Mouse (Mus musculus) left cerebral cortex, postnatal 25 days (tissue): ENCODE results near the gene Drd3. TPM values are rescaled to one million over a fixed set of nuclear protein-coding genes. Genes with fewer than 3 reads are reported as not detected.

Experiments used
- DNase-seq, 2 experiments: peaks; one replicate each; pipeline ENCODE4 v3.0.0; 2022; ENCODE audit warnings: low spot score in 2 of 2, mixed read lengths in 1 of 2
- intact Hi-C: fragments of 180-260 bp; cut with DNase I; formaldehyde crosslinking; loops from one replicate; pipeline ENCODE4 v1.15.1; 2025
- total RNA-seq, 2 experiments: library from RNA; stranded (reverse); gene quantifications; 2 replicates each; pipeline ENCODE4 v1.2.3; 2021

The Drd3 gene
- total RNA-seq, 2 experiments from 2014 or later = 3.2 TPM; not detected in 1

DNA sequence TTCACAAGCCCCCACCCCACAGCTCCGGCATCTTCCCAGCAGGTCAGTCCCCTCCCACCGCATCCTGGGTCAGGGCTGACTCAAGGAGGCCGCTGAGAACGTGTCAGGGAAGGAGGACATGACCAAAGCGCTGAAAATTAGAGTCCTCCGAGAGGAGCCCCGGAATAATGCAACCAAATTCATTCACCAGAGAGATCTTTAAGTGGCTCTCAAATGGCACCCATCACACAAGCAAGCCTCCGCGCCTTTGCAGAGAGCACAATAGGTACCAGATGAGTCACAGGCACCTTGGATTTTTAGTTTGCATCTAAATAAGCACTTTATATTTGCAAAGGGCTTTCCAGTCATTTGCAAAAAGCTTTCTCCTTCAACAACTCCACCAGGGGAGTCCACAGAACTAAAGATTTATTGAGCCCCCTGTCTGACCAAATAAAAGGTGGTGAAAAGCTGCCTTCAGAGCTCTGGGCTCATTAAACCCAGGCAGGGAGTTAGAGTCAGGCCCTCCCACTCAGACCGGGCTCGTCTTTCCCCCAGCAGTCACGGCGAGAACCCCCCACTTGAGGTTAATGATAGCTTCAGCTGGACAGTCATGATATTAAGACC is 46.4 kb downstream of the Drd3 start:
- DNase-seq = no peak
- intact Hi-C loops = loop anchor here (5.0 to 10.0 kb wide), 2 partner anchors 175 to 258 kb away; no protein-coding TSS in a partner anchor

GRCm38 (mm10) chr16:43801137-43801536 is 47.3 kb downstream of the Drd3 start:
- no peak for DNase-seq
- intact Hi-C loops = loop anchor here (5.0 to 10.0 kb wide), 2 partner anchors 176 to 259 kb away; no protein-coding TSS in a partner anchor

- DNase-seq = peak; percentile 46 to 56
- intact Hi-C loops = loop anchor here (5.0 to 10.0 kb wide), 2 partner anchors 177 to 260 kb away; no protein-coding TSS in a partner anchor
Measured at GRCm38 (mm10) chr16:43801791-43802307, 48.0 kb downstream of the Drd3 start.

GRCm38 (mm10) chr16:43802466-43802865 is 48.6 kb downstream of the Drd3 start:
- DNase-seq = no peak
- intact Hi-C loops = loop anchor here (5.0 to 10.0 kb wide), 2 partner anchors 178 to 260 kb away; no protein-coding TSS in a partner anchor

DNA sequence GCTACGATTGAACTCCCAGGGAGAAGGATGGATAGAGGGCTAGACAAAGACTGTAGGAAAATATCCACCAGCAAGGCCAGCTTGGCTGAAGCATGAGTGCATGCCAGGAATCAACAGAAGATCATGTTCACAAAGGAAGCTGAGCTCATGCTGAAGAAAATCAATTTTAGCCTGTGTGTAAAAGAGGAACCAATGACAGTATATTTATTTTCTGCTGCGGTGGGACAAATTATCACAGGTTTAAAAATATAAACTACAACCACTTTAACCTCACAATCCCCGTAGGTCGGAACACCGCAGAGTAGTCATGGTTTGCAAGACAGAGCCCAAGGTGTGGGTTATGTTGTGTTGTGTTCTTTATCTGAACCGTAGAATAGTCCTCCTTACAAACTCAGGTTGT is 50.5 kb downstream of the Drd3 start:
- no peak for DNase-seq
- intact Hi-C loops = loop anchor here (5.0 to 10.0 kb wide), 2 partner anchors 180 to 262 kb away; no protein-coding TSS in a partner anchor

GRCm38 (mm10) chr16:43807048-43807447 is 53.2 kb downstream of the Drd3 start:
- DNase-seq = no peak
- intact Hi-C loops = loop anchor here (10.0 kb wide), 1 partner anchor 182 kb away; no protein-coding TSS in a partner anchor

DNA sequence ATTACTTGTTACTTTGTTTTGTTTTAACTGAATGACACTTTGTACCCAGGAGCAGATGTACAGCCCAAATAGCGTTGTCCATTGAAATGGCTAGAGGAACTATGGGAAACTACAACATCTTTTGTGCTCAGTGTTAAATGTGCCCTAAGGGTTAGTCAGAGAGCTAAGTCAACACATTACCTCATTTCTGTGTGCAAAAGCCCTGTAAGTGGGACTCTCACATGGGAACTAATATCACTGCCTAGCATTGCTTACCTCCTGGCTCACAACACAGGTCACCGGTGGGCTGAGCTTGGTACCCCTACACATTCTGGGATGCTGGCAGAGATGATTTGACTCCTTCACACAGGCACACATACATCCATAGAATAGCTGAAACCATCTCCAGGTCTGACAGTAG is 55.6 kb downstream of the Drd3 start:
- DNase-seq = no peak
- intact Hi-C loops = loop anchor here (10.0 kb wide), 1 partner anchor 185 kb away; no protein-coding TSS in a partner anchor

DNA sequence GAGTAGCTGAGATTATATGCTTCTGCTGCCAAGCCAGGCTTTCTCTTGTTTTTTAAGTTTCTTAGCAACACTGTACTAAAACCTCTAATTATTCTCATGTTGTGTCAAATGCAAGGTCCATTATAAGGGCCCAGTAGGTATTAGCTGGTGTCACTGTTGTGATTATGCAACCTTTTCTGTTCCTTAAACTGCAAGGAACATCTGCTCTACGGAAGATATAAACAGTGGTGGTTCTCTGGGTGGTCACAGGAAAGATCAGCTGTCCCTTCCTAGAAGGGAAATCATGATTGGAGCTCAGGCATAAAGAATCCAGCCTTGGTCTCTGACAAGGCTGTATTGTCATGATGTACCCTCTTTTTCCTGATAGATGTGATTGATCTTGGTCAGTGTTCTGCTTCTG is 57.6 kb downstream of the Drd3 start:
- intact Hi-C loops = no loop called here
- DNase-seq = no peak

DNA sequence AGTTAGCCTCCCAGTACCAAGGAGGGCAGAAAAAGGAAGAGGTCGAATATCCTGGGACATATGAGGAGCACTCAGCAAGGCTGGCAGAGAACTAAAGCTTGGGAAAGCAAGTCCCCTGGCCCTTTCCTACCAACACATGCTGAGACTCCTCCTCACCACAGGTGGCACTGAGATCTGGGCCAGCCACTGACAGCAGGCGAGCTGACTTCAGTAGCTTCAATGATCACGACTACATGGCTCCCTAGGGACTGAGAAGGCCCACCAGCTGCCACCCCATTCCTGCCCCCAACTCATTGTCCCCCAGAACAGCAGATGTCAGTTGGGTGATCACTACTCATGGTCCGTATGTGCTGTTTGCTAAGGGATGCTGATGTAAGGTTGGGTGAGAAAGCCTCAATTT is 60.8 kb downstream of the Drd3 start:
- no peak for DNase-seq
- intact Hi-C loops = no loop called here

DNA sequence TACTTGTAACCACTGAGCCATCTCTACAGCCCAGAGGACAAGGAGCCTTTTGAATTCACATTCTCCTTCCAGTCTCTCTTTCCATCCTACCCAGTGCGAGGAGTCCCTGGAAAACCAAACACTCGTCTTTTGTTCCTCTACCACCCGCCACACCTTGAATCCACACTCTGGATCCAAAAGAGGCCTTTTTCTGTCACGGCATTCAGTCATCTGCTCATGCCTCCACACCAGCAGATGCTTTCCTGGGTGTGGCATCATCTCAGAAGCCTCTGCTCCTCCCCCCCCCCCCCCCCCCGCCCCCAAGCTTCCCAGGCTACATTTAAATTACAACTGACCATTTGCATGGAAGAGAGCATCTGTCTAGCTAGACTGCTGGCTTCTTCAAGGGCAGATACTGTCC is 62.5 kb downstream of the Drd3 start:
- intact Hi-C loops = no loop called here
- no peak for DNase-seq

DNA sequence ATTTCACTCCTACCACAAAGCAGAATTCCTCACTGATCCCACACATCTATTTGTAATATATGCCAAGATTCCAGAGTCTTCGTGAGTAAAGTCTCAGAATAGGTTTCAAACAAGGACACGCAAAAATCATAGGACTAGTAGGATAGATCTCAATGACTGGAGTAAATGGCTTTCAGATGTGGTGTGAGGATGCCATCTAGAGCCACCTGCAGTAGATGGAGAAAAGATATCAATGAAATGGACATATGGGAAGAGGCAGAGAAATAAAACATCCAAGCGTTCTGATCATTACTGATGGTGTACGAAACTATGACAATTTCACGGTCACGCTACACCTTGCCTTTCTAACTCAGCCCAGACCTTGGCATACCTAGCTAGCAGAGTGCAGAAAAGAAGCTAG is 64.6 kb downstream of the Drd3 start:
- DNase-seq = peak in 1 of 2 experiments; percentile 36
- intact Hi-C loops = no loop called here

- intact Hi-C loops = no loop called here
- no peak for DNase-seq
Measured at GRCm38 (mm10) chr16:43827492-43827891, 73.7 kb downstream of the Drd3 start.

- intact Hi-C loops = no loop called here
- no peak for DNase-seq
Measured at GRCm38 (mm10) chr16:43831957-43832356, 78.1 kb downstream of the Drd3 start.

GRCm38 (mm10) chr16:43841236-43841635 is 87.4 kb downstream of the Drd3 start:
- DNase-seq = no peak
- intact Hi-C loops = no loop called here

DNA sequence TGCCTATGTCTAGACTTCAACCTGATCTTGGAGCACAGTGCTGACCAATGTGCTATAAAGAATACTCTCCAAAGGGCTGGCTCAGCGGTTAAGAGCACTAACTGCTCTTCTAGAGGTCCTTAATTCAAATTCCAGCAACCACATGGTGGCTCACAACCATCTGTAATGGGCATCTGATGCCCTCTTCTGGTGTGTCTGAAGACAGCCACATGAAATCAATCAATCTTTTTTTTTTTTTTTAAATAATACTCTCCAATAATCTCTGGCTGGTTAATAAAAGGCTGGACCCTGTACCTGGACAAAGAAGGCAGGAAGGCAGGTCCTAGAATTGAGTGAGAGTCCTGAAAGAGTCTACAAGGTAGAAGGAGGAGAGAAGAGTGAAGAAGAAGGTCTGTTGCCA is 96.0 kb downstream of the Drd3 start:
- intact Hi-C loops = no loop called here
- no peak for DNase-seq

GRCm38 (mm10) chr16:43858941-43859476 is 105.2 kb downstream of the Drd3 start:
- intact Hi-C loops = no loop called here

GRCm38 (mm10) chr16:43860624-43861023 is 106.8 kb downstream of the Drd3 start:
- DNase-seq = no peak
- intact Hi-C loops = no loop called here

More at GRCm38 (mm10) chr16:43858941-43859476, 105.2 kb downstream of the Drd3 start:
- no peak for DNase-seq

- intact Hi-C loops = no loop called here
- DNase-seq = peak; percentile 6 to 19
Measured at GRCm38 (mm10) chr16:43869805-43870204, 116.0 kb downstream of the Drd3 start.

- intact Hi-C loops = no loop called here
Measured at GRCm38 (mm10) chr16:43871419-43871818, 117.6 kb downstream of the Drd3 start.

More at GRCm38 (mm10) chr16:43871419-43871818, 117.6 kb downstream of the Drd3 start:
- no peak for DNase-seq
